Mouse (Mus musculus): ENCODE results near the gene Cep97.

GRCm38 (mm10) chr16:55861104-55861503, 73.6 kb downstream of the Cep97 start:
- no peak for TF ChIP-seq CTCF (conservative IDR thresholded peaks at IDR 0.05; ENCODE audit: low read length)
- TF ChIP-seq NANOG (IDR thresholded peaks at IDR 0.05; ENCODE audit: borderline replicate concordance, low read length) = no peak
- no peak for TF ChIP-seq POU5F1 (IDR thresholded peaks at IDR 0.05; ENCODE audit: borderline replicate concordance, low read length)
